8 mouse cellular contexts compared by ENCODE assay signal in genomic region chr17:44776738-44777270, GRCm38 (mm10). TPM values are rescaled to one million over a fixed set of nuclear protein-coding genes. Genes with fewer than 3 reads are reported as not detected.
DNase-seq lines count a peak whose midpoint lies in the region; ATAC-seq lines count a peak whose summit lies in the region.

TSS of gene Supt3 (plus strand) at chr17:44777152.

- WGBS in hindbrain, embryonic 16.5 days: under 1% methylated on average over 30 of the region's 40 CpGs
- 2% methylated on average over 36 of the region's 40 CpGs for WGBS in macrophage (ENCODE audit: missing documents)

- H3K9me3 ChIP-seq in hindbrain, embryonic 16.5 days (ENCODE audit: control insufficient read depth, low read length): no peaks in the 10 kb centered on the region

- ATAC-seq in hindbrain, embryonic 16.5 days: peak; percentile 98

- no peaks in the 10 kb centered on the region for H3K27me3 ChIP-seq in hindbrain, embryonic 16.5 days (replicated peaks; ENCODE audit: control insufficient read depth, insufficient read depth, low read length)

- H3K36me3 ChIP-seq in hindbrain, embryonic 16.5 days (ENCODE audit: control insufficient read depth, insufficient read depth, low read length): no peaks in the 10 kb centered on the region
- no peaks in the 10 kb centered on the region for H3K36me3 ChIP-seq in macrophage (ENCODE audit: inconsistent target)

- DNase-seq in T-cell, adult 2 months (ENCODE audit: low spot score): peak; percentile 95
- peak; percentile 96 to 97 for DNase-seq in cerebellum, postnatal 36 days
- DNase-seq in frontal cortex, postnatal 36 days (ENCODE audit: low spot score in 2 of 2): peak; percentile 95 to 96
- DNase-seq in left cerebral cortex, adult 18-20 months (ENCODE audit: low spot score in 2 of 2): peak; percentile 96 to 97
- peak; percentile 97 for DNase-seq in right cerebral cortex, adult 18-20 months
- peak; percentile 86 for DNase-seq in urinary bladder, postnatal 10 days (ENCODE audit: low spot score)

- peak within 1 kb of the TSS; percentile 63 for H3K4me2 ChIP-seq in hindbrain, embryonic 16.5 days (ENCODE audit: low read length)

- H3K79me2 ChIP-seq in macrophage (ENCODE audit: inconsistent target): no peaks in the 10 kb centered on the region

- H3K4me1 ChIP-seq in hindbrain, embryonic 16.5 days (ENCODE audit: control insufficient read depth, insufficient read depth, low read depth, low read length): peaks cover 7% of the 10 kb centered on the region

- H3K4me3 ChIP-seq in hindbrain, embryonic 16.5 days (ENCODE audit: low read length): peak within 1 kb of the TSS; percentile 78
- H3K4me3 ChIP-seq in macrophage (ENCODE audit: inconsistent target): peak within 1 kb of the TSS; percentile 53

- peak within 1 kb of the TSS; percentile 97 for H3K9ac ChIP-seq in hindbrain, embryonic 16.5 days (ENCODE audit: low read depth, low read length)

- peak within 1 kb of the TSS; percentile 93 for H3K27ac ChIP-seq in hindbrain, embryonic 16.5 days (ENCODE audit: low read depth, low read length)
- H3K27ac ChIP-seq in macrophage: peak within 1 kb of the TSS; percentile 67

RNA-seq across cellular contexts. Expression of gene Supt3, which starts in this region (rescaled TPM):
- polyA plus RNA-seq in hindbrain, embryonic 16.5 days (2015; fragmentation: Nextera tagmentation; extraction: Ambion mirVana): 24.2 and 27.3 TPM in 2 replicates
- 10 to 100 TPM; 15.4 to 16.1 TPM for total RNA-seq in left cerebral cortex, adult 18-20 months (2021)
- 10 to 100 TPM in 25 of 26 experiments, 1 to 10 TPM in 1; 7.3 to 59.2 (median 31.9) TPM for total RNA-seq in macrophage (2018; cell fraction: chromatin; rRNA removed)
- 10 to 100 TPM in 22 of 26 experiments, 1 to 10 TPM in 4; 7.1 to 15.2 (median 12.1) TPM for total RNA-seq in macrophage (2018; cell fraction: cytosol; rRNA removed)
- total RNA-seq in macrophage (2018; cell fraction: nucleus; rRNA removed): 10 to 100 TPM in 23 of 26 experiments, 1 to 10 TPM in 3; 5.2 to 37.8 (median 14.4) TPM
- 11.0 to 23.1 TPM (median 15.5 TPM) in 3 replicates for polyA plus RNA-seq in macrophage (2018)

Comparison
In these comparisons a context has a peak if more than half of its experiments do, and no peak if none do; other contexts are left out.
1. Peak in every context shown above with its lines: DNase-seq, ATAC-seq, H3K4me3 ChIP-seq and H3K27ac ChIP-seq.